Mouse (Mus musculus) embryonic facial prominence, embryonic 15.5 days (tissue): Measurements from ENCODE around the gene H2-DMa. TPM values are rescaled to one million over a fixed set of nuclear protein-coding genes. Genes with fewer than 3 reads are reported as not detected.
A peak's percentile ranks its signal among the peaks of the same experiment; 100 is the strongest.

Experiments used
- ATAC-seq: fragments of 200-750 bp; cut with Nextera tagmentation; 2 replicates; pipeline ENCODE4 v1.8.0; 2017; ENCODE audit warnings: low read depth, moderate TSS enrichment; ENCODE audit not compliant: insufficient number of reproducible peaks, low FRiP score, low TSS enrichment
- H3K27ac ChIP-seq: fragments of 300-500 bp; sonication (generic); replicated peaks from 2 replicates; pipeline ENCODE4 v1.5.1; 2015; ENCODE audit warnings: mild to moderate bottlenecking, inconsistent platforms
- H3K27me3 ChIP-seq: fragments of 300-500 bp; sonication (generic); 2 replicates; pipeline ENCODE4 v1.6.1; 2015; ENCODE audit warnings: inconsistent platforms
- H3K36me3 ChIP-seq: fragments of 300-500 bp; sonication (generic); 2 replicates; pipeline ENCODE4 v1.6.1; 2015; ENCODE audit warnings: mild to moderate bottlenecking, inconsistent platforms
- H3K4me1 ChIP-seq: fragments of 300-500 bp; sonication (generic); 2 replicates; pipeline ENCODE4 v1.6.1; 2015; ENCODE audit warnings: inconsistent platforms
- H3K4me2 ChIP-seq: fragments of 300-500 bp; sonication (generic); replicated peaks from 2 replicates; pipeline ENCODE4 v1.6.1; 2015; ENCODE audit warnings: mild to moderate bottlenecking, inconsistent platforms
- H3K4me3 ChIP-seq: fragments of 300-500 bp; sonication (generic); replicated peaks from 2 replicates; pipeline ENCODE4 v1.5.1; 2015; ENCODE audit warnings: mild to moderate bottlenecking, inconsistent platforms
- H3K9ac ChIP-seq: fragments of 300-500 bp; sonication (generic); 2 replicates; pipeline ENCODE4 v1.6.1; 2015; ENCODE audit warnings: inconsistent platforms
- H3K9me3 ChIP-seq: fragments of 300-500 bp; sonication (generic); replicated peaks from 2 replicates; pipeline ENCODE4 v1.6.1; 2016; ENCODE audit warnings: inconsistent platforms
- WGBS: fragments of 180-500 bp; shearing (Covaris S2); methylation state at CpG from one replicate; pipeline ENCODE4 v1.1.7; 2015; 5-methylcytosine and 5-hydroxymethylcytosine counted together
- polyA plus RNA-seq: library from polyadenylated mRNA; unstranded; fragments of >200 nt; fragmentation: Nextera tagmentation; extraction: Ambion mirVana; gene quantifications from 2 replicates; pipeline ENCODE4 v1.2.1, GENCODE M21; 2015

Gene H2-DMa
- polyA plus RNA-seq, 1 experiment from 2014 or later: 15.3 TPM

DNA sequence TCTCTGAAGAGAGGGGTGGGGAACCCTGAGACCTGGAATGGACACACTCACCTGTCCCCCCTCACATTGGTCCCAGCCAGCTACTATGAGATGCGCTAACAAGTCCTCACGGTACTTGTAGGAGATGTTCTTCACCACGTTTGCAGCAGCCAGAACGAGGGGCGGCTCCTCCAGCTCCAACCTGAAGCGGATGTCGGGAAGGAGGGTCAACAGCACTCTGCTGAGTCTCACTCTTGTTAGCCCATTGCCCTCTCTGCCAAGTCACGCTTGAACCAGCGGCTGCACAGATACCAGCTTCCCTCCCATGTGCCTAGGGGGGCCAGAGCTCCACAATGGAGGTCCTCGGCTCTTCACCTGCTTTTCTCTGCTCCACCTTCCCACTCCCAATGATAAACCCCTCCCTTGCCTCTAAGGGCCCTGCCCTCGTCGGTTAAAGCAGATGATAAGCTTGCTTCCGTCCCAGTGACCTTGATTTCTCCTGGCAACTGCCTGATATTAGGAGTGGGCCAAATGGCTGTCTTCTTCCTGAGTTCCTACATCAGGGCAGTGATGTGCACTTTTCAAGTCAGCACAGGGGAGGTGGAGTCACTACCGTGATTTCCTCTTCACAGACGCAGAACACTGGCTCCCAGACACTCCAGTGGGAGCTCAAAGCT is 64.4 kb downstream of the H2-DMa start:
- H3K27ac ChIP-seq: no peak overlapping the region
- peaks cover 16% of the 10 kb centered on the region for H3K4me1 ChIP-seq
- no peak for ATAC-seq
- no peak overlapping the region for H3K4me2 ChIP-seq
- peaks cover 27% of the 10 kb centered on the region for H3K27me3 ChIP-seq
- no peaks in the 10 kb centered on the region for H3K36me3 ChIP-seq
- no peak overlapping the region for H3K4me3 ChIP-seq
- no peak overlapping the region for H3K9ac ChIP-seq
- no peaks in the 10 kb centered on the region for H3K9me3 ChIP-seq
- 75% methylated on average over 15 of the region's 15 CpGs for WGBS

DNA sequence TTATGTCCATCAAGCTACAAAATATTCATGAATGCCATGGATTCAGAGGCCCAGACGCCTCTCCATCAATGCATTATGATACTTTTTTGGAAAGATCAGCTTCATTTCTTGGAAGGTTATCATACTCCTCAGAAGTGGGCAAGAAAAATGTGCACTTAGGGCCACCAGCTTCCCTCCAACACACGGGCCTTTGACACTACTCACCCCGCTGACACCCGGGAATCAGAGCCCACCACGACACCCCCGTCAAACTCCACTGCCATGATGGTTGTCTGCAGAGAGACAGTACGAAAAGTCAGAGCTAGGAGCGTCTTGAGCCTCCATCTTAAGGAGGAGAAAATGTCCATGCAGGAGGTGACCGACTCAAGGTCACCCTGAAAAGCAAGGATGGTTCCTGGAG is 66.2 kb downstream of the H2-DMa start:
- no peak overlapping the region for H3K4me3 ChIP-seq
- H3K27me3 ChIP-seq: peaks cover 27% of the 10 kb centered on the region
- no peaks in the 10 kb centered on the region for H3K36me3 ChIP-seq
- H3K9me3 ChIP-seq: no peaks in the 10 kb centered on the region
- H3K9ac ChIP-seq: no peak overlapping the region
- H3K27ac ChIP-seq: no peak overlapping the region
- no peak for ATAC-seq
- H3K4me2 ChIP-seq: no peak overlapping the region
- H3K4me1 ChIP-seq: peaks cover 16% of the 10 kb centered on the region
- 84% methylated on average over 9 of the region's 9 CpGs for WGBS

DNA sequence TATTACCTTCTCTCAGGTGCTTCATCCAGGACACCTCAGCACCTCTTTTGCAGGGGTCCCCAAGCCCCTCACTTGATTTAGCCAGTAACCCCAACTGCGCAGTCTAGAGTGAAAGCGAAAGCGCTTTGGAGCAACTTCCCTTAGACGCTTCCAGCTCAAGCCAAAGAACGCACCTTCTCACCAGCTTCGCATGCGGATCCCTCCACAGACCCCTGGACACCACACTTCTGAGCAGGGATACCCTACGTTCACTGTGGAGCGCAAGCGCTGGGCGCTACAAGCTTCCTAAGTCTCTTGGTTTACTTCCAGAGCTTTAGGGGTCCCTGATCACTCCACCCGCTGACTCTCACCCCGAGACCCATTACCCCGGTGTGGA is 67.5 kb downstream of the H2-DMa start:
- Histone ChIP-seq H3K9me3 (no peaks in the 10 kb centered on the region), H3K36me3 (no peaks in the 10 kb centered on the region), H3K4me1 (peaks cover 16% of the 10 kb centered on the region), H3K27me3 (peaks cover 28% of the 10 kb centered on the region), H3K9ac (0 out of 2 replicates have a peak overlapping the region, but pooled peaks have one; percentile 6), H3K4me3 (peak overlapping the region; percentile 63), H3K27ac (no peak overlapping the region), H3K4me2 (peak overlapping the region; percentile 95)
- WGBS: 5% methylated on average over 14 of the region's 14 CpGs
- peak; percentile 26 for ATAC-seq

DNA sequence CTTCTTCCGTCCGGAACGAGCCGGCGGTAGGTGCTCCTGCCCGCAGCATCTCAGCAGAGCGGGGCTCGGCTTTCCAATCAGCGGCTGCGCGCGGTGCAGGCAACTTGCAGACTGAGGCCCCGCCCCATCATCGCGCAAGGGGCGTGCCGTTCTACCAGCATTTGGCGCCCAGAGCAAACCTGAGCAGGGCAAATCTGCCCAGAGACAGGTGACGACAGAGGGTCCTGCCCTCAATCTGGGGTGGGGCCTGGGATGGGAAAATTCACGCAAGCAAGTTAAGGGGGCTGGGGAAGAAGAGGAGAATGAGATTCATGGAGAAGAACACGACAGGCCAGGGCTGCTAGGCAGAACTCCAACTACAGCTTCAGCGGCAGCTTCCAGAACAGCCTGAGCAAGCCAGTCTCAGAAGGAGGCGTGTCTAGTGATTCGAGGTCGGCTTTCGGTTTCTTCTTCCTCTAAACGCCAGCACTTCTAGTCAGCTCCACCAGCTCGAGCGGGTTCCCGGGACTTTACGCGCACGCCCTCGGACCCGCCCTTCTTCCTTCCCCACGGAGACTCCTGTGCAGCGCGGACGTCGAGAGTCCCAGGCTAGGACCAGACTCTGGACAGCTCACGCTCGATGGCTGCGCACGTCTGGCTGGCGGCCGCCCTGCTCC is 68.0 kb downstream of the H2-DMa start, which contains the start of the genes Tap1 and Psmb9:
Gene Tap1 (plus strand): TSS at position 293 of the 656 bp plus-strand sequence.
Gene Psmb9 (minus strand): TSS at position 504 of the 656 bp plus-strand sequence.
- peak within 1 kb of the TSS; percentile 55 for H3K9ac ChIP-seq
- H3K4me3 ChIP-seq: peak within 1 kb of the TSS; percentile 63
- H3K27ac ChIP-seq: peak within 1 kb of the TSS; percentile 82
- H3K4me1 ChIP-seq: peaks cover 16% of the 10 kb centered on the region
- peak; percentile 96 for ATAC-seq
- peaks cover 33% of the 10 kb centered on the region for H3K27me3 ChIP-seq
- H3K36me3 ChIP-seq: no peaks in the 10 kb centered on the region
- H3K4me2 ChIP-seq: peak within 1 kb of the TSS; percentile 95
- WGBS: under 1% methylated on average over 46 of the region's 46 CpGs
- no peaks in the 10 kb centered on the region for H3K9me3 ChIP-seq

DNA sequence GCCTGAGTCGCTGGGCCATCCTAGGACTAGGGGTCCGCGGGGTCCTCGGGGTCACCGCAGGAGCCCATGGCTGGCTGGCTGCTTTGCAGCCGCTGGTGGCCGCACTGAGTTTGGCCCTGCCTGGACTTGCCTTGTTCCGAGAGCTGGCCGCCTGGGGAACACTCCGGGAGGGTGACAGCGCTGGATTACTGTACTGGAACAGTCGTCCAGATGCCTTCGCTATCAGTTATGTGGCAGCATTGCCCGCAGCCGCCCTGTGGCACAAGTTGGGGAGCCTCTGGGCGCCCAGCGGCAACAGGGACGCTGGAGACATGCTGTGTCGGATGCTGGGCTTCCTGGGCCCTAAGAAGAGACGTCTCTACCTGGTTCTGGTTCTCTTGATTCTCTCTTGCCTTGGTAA is 68.7 kb downstream of the H2-DMa start:
- Histone ChIP-seq H3K9ac (peak overlapping the region; percentile 55), H3K27me3 (peaks cover 38% of the 10 kb centered on the region), H3K4me3 (peak overlapping the region; percentile 63), H3K27ac (peak overlapping the region; percentile 82), H3K36me3 (no peaks in the 10 kb centered on the region), H3K4me2 (peak overlapping the region; percentile 95), H3K4me1 (peaks cover 16% of the 10 kb centered on the region), H3K9me3 (no peaks in the 10 kb centered on the region)
- WGBS: 2% methylated on average over 20 of the region's 20 CpGs
- no peak for ATAC-seq

Other genes with a start within 250 kb of the H2-DMa start
- gene Gm7029, start 245.7 kb upstream of the H2-DMa start, polyA plus RNA-seq: not detected in 2 replicates
- gene Kifc1, start 228.9 kb upstream of the H2-DMa start, polyA plus RNA-seq: 6.7 and 6.8 TPM in 2 replicates
- gene Platr17, start 214.4 kb upstream of the H2-DMa start, polyA plus RNA-seq: 0.55 and 0.58 TPM in 2 replicates
- 48.5 and 51.7 TPM in 2 replicates for gene Daxx, start 210.1 kb upstream of the H2-DMa start, polyA plus RNA-seq
- gene Tapbp, start 203.6 kb upstream of the H2-DMa start, polyA plus RNA-seq: 40.2 and 49.3 TPM in 2 replicates
- 15.8 and 17.8 TPM in 2 replicates for gene Zbtb22, start 203.6 kb upstream of the H2-DMa start, polyA plus RNA-seq
- 57.1 and 64.4 TPM in 2 replicates for gene Rgl2, start 190.0 kb upstream of the H2-DMa start, polyA plus RNA-seq
- gene Pfdn6, start 179.2 kb upstream of the H2-DMa start, polyA plus RNA-seq: 145 and 163 TPM in 2 replicates
- gene Wdr46, start 178.9 kb upstream of the H2-DMa start, polyA plus RNA-seq: 36.2 and 36.5 TPM in 2 replicates
- gene B3galt4, start 168.1 kb upstream of the H2-DMa start, polyA plus RNA-seq: 6.0 and 8.5 TPM in 2 replicates
- 48.9 and 57.2 TPM in 2 replicates for gene Vps52, start 163.7 kb upstream of the H2-DMa start, polyA plus RNA-seq
- 1,731 and 1,878 TPM in 2 replicates for gene Rps18, start 163.5 kb upstream of the H2-DMa start, polyA plus RNA-seq
- gene H2-K1, start 119.2 kb upstream of the H2-DMa start, polyA plus RNA-seq: 29.0 and 31.1 TPM in 2 replicates
- 26.0 and 26.9 TPM in 2 replicates for gene Ring1, start 94.9 kb upstream of the H2-DMa start, polyA plus RNA-seq
- 54.1 and 57.4 TPM in 2 replicates for gene H2-Ke6, start 91.5 kb upstream of the H2-DMa start, polyA plus RNA-seq
- gene Slc39a7, start 87.9 kb upstream of the H2-DMa start, polyA plus RNA-seq: 229 and 234 TPM in 2 replicates
- gene Rxrb, start 87.7 kb upstream of the H2-DMa start, polyA plus RNA-seq: 53.0 and 54.6 TPM in 2 replicates
- gene Col11a2, start 80.1 kb upstream of the H2-DMa start, polyA plus RNA-seq: 53.2 and 64.3 TPM in 2 replicates
- gene H2-Oa, start 27.2 kb upstream of the H2-DMa start, polyA plus RNA-seq: 0.54 and 0.89 TPM in 2 replicates
- gene Brd2, start 3.1 kb downstream of the H2-DMa start, polyA plus RNA-seq: 118 and 122 TPM in 2 replicates
- gene H2-DMb2, start 23.8 kb downstream of the H2-DMa start, polyA plus RNA-seq: 0.61 and 0.93 TPM in 2 replicates
- gene H2-DMb1, start 33.5 kb downstream of the H2-DMa start, polyA plus RNA-seq: 3.2 and 3.8 TPM in 2 replicates
- gene Tap1, start 68.0 kb downstream of the H2-DMa start, polyA plus RNA-seq: 10.7 and 11.9 TPM in 2 replicates
- gene Psmb9, start 68.2 kb downstream of the H2-DMa start, polyA plus RNA-seq: 3.3 and 4.4 TPM in 2 replicates
- 10.0 and 11.2 TPM in 2 replicates for gene Psmb8, start 78.2 kb downstream of the H2-DMa start, polyA plus RNA-seq
- 6.4 and 7.5 TPM in 2 replicates for gene Tap2, start 84.0 kb downstream of the H2-DMa start, polyA plus RNA-seq
- 0.17 and 0.43 TPM in 2 replicates for gene H2-Ob, start 119.4 kb downstream of the H2-DMa start, polyA plus RNA-seq
- gene H2-Ab1, start 138.1 kb downstream of the H2-DMa start, polyA plus RNA-seq: 10.8 and 11.7 TPM in 2 replicates
- 2.7 and 4.6 TPM in 2 replicates for gene H2-Aa, start 168.3 kb downstream of the H2-DMa start, polyA plus RNA-seq
- 3.6 and 5.0 TPM in 2 replicates for gene H2-Eb1, start 186.3 kb downstream of the H2-DMa start, polyA plus RNA-seq
- not detected in 2 replicates for gene H2-Eb2, start 206.1 kb downstream of the H2-DMa start, polyA plus RNA-seq
- gene Btnl2, start 235.3 kb downstream of the H2-DMa start, polyA plus RNA-seq: 0.24 and 0.30 TPM in 2 replicates